Mouse (Mus musculus): ENCODE measurements around the gene Aplp2. TPM values are rescaled to one million over a fixed set of nuclear protein-coding genes. Genes with fewer than 3 reads are reported as not detected.
A peak's percentile ranks its signal among the peaks of the same experiment; 100 is the strongest.

Gene Aplp2
- total RNA-seq, 1 experiment from 2014 or later: 648 TPM

DNA sequence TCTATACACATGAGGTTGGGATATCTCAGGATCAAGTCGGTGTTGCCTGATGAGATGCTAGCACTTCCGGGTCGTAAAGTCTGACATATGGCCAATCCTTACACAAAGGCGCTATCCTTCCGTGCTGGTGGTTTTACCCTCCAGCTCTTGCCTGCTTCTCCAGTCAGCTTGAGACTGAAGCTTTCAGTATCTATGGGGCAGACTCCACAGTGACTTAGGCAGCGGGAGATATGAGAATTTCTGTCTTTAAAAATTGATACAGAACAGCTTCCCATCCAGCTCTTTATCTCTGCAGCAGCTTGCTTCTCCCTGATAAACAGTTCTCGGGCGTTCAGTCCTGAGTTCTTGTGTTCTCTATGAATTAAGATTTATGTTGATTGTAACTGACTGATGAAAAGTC is 14.9 kb upstream of the Aplp2 start:
- DNase-seq: no peak

DNA sequence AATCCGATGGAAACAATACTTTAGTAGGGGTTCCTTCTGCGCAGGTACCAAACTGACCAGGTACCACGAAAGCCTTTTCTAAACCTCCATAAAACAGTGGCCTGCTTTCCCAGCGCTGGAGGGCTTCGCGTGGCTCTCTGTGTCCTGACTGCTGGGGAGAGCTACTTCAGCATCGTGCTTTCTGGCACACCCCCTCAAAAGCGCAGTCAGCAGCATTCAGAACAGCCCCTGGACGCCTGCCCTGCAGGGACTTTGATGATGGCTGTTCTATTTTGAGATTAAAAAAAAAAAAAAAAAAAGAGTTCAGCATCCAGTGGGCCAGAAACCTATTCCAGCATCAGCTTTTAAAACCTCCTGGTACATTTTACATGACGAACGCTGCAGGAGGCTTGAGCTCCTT is 14.2 kb upstream of the Aplp2 start:
- DNase-seq: peak; percentile 22

DNA sequence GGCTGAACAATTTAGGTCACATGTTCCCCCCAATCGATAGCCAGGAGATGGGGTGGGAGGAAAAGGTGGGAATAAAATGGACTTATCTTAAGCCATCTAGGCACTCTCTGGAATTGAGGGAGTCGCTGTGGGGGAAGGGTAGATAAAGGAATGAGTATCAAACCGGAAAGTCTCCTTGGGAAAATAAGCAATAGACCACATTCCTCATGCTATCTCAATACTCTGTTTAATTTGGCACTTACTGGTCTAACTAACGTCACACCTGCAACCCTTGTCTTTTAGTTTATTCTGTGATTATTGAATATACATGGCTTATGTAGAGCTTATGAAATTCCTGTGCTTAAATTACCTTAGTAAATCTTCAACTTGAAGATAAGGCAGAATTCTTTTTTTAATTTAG is 11.9 kb upstream of the Aplp2 start:
- no peak for DNase-seq

DNA sequence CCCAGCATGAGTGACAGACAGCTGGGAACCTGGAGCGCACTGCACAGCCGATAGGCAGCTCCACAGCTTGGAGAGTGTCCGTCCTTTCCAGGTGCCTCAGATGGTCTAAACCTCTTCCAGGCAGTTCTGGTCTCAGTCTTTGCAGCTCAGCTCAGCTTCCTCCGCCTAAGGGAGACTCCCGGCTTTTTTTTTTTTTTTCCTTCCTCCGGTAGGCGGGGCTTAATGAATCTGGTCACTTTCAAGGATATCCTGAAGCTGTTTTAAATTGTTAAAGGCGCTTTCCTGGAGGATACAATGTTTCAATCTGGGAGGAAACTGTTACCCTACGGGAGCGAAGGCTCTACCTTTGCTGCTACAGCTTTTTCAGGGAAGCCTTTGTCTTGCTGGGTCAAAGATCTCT is 9.6 kb upstream of the Aplp2 start:
- peak; percentile 13 for DNase-seq

DNA sequence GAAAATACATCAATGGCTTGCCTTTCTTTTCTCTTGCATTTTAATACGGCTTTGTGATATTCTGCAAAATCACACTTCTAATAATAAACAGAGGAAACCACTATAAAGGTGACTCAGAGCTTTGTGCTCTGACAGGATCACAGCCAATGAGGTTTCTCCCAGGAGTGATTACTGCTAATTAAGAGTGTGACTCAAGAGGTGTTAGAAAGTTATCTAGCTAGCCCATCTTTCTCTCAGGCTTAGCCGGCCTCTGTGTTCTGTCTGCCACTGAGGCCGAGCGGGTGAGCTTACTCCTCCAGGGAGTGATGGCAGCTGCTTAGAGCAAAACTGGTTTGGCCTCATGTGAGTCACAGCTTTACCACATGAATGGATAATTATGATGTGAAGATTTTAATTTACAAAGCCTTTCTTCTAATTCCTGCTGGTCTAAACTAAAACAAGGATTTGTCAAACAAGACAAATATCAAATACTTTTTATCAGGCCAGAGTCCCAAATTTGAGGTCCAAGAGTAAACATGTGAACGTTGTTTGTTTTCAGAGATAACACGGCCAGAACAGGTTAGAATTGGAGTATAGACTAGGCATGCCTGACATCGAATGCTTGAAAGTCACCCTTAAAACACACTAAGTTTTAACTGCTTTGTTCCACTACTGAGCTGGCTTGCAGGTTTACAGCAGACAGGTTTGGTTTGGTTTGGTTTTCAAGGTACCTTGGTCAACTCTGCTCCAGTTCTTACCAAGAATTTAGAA is 6.2 kb upstream of the Aplp2 start:
- DNase-seq: no peak

DNA sequence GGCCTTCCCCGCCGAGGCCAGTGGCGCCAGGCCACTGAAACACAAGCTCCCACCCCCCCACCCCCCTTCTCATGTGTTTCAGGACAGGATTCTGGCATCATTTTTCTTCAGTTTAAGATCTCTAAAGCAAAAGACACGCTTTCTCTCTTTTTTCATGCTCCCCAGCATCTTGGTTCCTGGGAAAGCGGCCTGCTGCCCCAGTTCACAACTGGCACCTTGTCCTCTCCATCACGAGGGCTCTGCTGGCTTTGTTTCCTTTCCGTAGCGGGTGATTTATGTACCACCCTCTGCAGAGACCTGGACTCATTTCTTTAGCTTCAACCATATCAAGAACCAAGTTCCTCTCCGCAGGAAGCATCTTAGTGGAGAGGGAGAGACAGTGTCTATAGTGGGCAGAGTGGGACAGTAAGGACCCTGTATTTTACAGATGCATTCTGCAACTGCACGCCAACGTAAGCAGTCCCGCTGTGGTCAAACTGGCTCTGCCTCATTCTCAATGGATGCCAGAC is 939 bp upstream of the Aplp2 start:
- DNase-seq: no peak

DNA sequence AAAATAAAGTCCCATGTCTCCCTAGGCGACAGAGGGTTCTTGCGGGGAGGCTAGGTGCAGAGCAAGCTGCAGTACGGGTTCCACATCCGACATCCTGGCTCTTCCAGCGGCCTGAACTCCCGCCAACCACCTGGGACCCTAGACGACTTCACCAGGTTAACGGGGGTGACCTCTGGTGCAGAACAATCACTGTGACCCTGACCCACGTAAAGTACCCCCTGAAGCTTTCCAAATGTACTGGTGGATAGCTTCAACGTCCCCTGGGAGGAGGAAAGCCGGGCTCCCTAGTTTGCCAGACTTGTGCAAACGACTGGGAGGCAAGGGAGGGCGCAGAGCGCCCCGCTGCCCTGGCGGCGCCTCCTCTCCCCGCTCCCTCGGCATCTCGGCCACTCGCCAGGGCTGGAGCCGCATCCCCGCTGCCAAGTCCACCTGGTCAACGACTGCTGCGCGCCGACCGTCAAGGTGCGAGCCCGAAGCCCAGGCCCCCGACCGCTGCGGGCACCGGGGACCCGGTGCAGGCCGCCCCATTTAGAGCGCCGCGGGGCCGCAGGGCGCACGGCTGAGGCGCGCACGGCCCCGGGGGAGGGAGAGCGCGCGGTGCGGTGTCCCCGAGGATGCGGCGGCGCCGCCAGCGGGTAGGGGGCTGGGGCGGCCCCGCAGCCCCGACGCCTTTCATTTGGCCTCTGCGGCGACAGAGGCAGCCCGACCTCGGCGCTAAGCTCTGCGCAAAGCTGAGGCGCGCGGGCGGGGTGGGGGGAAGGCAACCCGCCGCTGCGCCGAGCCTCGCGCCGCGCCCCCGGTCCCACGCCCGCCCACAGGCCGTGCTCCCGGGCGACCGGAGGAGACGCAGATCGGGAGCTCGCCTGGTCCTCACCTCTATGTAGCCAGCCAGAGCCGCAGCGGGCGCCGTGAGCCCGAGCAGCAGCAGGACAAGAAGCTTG is 596 bp downstream of the Aplp2 start:
- DNase-seq: peak; percentile 82

DNA sequence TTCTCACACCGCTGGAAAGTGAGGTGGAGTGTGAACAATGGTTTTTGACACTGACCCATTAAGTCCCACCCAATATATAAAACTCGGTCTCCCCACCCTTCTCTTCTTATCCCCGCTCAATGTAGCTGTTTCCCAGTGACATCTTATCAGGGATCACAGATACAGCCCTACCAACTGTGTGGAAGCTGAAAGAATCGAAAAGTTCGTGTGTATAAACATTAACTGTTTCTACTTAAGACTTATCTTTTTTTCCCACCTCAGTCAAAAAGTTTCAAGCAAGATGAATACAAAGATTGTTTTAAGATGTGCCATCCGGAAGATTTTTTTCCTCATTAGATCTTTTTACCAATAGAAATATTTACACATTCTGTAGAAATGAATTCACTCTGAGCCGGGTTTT is 1.5 kb downstream of the Aplp2 start:
- no peak for DNase-seq

DNA sequence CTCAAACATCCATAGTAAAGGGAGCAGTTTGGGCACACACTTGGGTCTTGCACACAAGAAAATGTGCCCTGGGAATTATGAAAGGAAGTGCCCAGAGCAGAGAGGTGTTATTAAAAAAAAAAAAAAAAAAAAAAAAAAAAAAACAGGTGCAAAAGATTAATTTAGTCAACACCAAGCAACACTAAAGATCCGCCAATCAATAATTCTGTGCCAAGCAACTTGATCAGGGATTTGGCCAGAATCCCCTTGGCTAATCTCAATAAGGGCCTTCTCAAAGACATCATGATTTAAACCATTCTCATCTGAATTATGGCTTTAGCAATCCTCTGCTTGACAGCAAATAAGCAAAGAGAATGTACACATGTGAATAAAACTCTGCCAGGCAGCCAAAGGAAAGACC is 2.1 kb downstream of the Aplp2 start:
- no peak for DNase-seq

DNA sequence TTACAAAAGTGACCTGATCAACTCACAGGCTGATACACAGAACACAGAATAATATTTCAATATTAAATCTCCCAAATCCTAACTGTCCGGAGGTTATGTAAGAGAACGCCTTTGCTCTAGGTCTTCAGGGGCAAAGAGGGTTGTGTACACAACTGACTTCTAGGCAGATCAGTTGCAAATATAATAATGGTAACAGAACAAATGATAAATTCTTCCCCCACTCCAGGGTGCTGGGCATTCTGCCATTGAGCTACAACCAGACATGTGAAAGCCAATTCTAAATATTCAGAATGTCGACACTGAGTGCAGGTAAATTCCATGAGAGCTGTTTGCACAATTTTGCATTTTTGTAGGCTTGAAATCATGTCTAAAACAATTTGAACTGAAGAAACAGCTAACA is 3.9 kb downstream of the Aplp2 start:
- peak; percentile 37 for DNase-seq

DNA sequence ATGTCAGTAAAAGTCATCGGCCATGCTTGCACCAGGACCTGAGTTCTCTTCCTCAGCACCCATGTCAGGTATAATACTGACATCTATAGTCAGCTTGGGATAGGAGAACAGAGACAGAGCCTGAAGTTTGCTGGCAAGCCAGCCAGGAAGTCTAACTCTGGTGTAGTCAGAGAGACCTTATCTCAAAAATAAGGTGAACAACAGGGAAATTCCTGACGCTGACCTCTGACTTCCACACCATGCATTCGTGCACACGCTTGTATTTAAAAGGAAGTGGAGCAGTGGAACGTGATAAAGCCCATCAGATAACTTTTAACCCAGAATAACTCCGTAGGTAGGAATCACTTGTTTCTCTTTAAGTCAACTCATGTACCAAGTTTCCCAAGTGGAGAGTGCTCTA is 6.9 kb downstream of the Aplp2 start:
- DNase-seq: no peak

DNA sequence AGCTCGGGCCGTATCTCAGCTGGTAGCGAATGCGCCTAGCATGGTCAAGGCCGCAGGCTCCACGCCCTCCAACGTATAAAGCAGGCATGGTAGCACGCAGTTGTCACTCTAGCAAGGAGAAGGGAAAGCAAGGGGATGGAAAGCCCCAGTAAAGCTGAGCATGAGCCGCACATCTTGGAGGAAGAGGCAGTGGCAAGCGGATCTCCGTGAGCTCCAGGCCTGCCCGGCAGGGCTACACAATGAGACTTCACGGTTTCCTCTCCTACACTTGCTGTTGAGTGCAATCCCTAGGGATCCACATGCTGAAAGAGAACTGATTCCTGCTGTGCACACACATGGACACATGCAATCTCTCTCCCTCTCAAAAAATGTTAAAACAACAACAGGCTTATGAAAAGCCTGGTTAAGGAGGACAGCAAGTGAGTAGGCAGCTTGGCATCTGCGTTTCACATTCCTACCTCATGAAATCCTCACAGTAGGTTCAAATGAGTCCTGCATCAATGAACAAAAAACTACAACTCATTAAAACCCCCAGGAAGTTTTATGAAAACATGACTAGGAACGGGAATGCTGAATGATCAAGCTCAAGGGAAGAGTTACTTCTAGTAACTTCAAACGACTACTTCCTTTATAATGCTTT is 7.9 kb downstream of the Aplp2 start:
- DNase-seq: peak; percentile 49

DNA sequence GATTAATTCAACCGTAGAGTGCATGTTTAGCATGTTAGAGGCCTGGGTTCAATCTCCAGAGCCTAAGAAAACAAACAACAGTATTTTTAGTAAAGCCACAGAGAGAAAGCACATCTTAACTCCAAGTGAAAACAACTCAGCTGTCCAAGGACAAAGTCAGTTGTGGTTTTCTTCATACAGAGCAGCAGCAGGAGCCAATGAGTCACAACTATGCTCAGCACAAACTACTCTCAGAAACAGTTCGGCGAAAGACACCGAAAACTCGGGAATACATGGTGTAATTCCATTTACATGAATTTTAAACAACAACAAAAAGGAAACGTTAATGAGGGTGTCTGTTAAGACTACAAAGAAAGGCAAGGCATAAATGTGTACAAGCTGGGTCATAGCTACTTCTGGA is 8.5 kb downstream of the Aplp2 start:
- DNase-seq: peak; percentile 31

DNA sequence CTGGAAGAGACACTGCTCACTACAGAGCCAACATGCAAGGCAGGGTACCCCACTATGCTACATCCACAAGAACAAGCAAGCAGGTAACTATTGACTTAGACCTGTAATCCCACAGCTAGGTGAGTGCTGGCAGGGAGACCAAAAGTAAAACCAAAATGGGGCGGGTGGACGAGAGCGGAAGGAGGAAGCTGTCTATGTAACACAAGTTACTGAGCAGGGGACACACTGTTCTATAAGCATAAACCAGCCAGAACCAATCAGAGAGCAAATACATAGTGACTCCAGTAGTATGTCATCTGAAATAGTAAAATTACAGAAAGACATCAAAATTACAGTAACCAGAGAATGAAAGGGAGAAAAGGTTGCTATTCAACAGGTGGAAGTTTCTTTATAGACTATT is 13.0 kb downstream of the Aplp2 start:
- no peak for DNase-seq

DNA sequence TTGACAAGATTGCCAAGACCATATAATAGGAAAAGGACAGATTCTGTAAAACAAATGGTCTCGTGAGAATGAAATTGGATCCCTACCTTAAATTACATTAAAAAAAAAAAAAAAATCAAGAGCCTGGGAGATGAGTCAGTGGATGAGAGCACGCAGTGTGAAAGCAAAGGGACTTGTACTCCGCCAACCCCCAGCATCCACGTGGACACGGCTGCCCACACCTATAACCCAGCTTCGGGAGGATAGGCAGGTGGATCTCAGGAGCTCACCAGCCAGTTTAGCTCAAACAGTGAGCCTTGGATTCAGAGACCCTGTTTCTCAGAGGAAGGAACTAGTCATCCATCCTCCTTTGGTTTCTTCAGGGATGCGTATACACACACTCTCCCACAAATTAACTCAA is 13.8 kb downstream of the Aplp2 start:
- DNase-seq: no peak

DNA sequence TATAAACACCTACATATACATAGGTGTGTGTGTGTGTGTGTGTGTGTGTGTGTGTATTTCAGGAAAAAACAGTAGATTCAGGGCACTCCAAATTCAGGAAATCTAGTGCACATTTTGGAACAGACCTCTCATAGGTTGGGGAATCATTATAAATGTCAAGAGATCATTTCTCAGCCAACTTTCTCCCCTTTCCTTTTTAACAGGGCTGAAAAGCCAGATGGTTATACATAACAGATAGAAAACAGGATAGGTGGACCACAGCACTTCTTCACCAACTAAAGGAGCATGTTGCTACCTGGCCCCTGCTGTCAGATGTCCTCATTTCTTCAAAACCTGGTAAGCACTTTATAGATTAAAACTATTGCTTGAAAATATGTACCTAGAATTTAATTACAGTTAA is 14.9 kb downstream of the Aplp2 start:
- no peak for DNase-seq

DNA sequence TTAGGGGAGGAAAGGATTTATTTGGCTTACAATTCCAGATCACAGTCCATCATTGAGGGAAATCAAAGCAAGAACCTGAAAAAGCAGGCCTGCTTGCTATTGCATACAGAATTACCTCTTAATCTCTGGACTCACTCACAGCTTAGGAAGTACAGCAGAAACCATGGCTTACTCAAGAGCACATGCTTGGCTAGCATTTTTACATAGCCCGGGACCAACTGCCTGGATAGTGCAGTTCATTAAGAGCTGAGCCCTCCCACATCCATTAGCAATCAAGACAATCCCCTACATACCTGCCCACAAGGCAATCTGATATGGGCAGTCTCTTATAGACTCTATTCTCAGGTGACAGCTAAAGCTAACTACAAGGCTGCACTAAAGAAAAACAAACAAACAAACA is 16.0 kb downstream of the Aplp2 start:
- no peak for DNase-seq

DNA sequence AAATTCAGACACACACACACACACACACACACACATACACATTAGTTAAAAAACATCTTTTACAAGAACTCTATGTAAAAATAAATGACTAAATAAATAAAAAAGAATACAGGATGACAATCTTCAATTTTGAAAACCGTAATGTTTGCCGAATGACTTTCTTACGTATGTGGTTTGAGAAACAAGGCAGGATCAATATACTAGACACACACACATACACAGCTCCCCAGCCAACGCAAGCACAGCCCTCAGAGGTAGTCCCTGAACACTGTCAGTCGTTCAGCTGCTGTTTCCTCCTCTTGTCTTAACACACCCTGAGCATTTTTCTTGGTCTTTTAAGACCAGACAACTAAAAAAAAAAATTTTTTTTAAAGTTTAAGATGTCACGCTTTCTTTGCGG is 19.2 kb downstream of the Aplp2 start:
- no peak for DNase-seq

DNA sequence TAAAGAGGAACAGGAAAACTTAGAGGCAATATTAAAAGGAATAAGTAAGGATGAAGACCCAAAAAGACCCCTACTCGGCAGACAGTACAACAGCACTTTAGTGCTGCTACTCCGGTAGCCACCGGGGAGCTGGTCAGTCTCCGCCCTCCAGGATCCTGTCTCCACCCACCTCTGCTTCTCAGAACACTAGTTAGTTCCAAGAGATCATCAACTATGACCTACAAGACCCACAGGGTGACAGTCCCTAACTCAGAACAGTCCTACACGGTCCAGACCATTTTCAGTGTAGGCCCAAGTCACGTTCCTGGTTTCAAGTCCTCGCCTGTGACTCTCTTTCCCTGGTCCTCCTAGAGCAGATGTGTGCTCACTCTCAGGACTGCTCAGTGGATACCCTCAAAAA is 20.1 kb downstream of the Aplp2 start:
- DNase-seq: no peak

DNA sequence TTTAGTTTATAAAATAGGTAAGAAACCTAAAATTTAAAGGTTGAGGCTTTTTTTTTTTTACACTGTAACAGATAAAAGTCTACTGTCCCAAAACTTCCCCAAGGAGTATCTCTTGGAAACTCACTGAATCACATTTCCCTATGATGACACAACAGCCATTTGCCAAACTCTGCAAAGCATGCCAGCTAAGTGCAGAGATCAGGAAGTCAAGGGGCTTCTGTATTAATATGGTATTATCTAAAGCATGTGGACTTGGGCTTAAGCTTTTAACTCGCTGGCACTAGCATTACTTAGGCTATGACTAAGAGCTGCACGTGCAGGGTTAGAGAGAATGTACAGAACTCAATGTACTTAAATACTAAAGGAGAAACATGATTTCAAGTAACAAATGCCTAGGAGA is 22.4 kb downstream of the Aplp2 start:
- DNase-seq: peak; percentile 47

DNA sequence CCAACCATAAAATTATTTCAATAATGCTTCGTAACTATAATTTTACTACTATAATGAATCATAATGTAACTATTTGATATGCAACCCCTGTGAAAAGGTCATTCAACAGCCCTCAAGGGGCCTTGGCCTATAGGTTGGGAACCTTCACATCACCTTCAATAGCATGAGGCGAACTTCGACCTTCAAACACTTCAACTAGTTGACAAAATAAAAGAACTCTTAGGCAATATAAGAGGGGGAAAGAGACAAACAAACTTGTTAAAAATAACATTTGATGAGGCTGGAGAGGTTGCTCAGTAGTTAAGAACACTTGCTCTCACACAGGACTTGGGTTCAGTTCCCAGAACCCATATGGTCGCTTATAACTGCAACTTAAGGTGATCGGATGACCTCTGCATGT is 27.2 kb downstream of the Aplp2 start:
- DNase-seq: no peak

DNA sequence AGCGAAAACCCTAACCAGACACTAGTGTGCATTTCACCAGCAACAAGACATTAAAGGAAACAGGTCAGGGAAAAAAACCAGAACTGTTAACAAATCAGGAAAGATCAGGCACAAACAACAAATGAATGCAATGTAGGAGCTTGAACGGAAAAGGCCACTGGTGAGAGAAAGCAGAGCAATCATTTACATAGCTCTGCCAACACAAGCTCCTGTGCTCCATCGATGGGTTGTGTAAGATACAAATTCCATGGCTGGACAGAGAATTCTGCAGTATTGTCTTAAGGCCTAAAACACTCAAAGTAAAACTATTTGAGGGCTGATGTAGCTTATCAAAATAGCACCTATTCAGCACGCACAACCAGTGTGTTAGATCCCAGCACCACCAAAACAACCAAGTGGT is 28.6 kb downstream of the Aplp2 start:
- DNase-seq: no peak
